Mouse (Mus musculus) T-cell, adult 2 months (primary cell): ENCODE measurements around the gene Ppbp.

Source experiments
- DNase-seq: peaks from one replicate; pipeline ENCODE4 v3.0.0; 2022; ENCODE audit warnings: low spot score

The Ppbp gene

GRCm38 (mm10) chr5:90768218-90768617 is at the start of gene Ppbp:
Ppbp (plus strand) TSS chr5:90768518.
- no peak for DNase-seq

DNA sequence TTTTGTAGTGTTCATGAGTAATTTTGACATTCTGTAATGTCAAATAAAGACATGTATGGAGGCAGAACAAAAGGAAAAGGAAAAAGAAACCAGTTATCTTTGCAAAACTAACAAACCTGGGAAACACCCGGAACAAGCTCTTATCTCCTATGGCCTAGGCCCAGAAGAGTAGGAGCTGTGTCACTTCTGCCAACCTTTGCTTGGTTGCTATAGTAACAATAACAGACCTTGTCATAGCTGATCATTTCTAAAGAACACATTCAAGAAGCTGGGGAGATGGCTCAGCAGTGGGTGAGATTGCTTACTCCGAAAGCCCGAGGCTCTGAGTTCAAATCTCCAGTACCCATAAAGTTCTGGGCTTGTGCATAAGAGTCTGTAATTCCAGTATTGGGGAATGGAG is 45.7 kb upstream of the Ppbp start:
- no peak for DNase-seq

- no peak for DNase-seq
These were observed 40.1 kb upstream of the Ppbp start for GRCm38 (mm10) chr5:90728254-90728653.

DNA sequence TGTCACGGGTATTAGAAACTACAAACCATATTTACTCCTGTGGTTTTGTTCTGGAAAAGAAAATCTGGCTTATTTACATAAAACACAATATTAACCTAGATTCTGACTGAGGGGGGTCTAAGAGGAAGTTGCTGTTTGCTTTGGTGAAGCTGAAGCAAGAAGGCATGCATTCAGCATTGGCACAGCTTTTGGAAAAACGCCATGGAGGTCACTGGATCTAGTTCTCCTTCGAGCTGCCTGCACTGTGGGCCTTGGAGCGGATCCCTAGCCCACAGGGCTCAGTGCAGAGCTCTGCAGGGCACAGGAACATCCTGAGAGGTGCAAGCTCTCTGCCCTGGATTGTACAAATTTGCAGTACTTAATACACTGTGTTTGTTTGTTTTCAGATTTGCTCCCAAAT is 36.8 kb upstream of the Ppbp start:
- DNase-seq = no peak

- peak; percentile 6 for DNase-seq
These were observed 26.3 kb upstream of the Ppbp start for GRCm38 (mm10) chr5:90742029-90742428.

DNA sequence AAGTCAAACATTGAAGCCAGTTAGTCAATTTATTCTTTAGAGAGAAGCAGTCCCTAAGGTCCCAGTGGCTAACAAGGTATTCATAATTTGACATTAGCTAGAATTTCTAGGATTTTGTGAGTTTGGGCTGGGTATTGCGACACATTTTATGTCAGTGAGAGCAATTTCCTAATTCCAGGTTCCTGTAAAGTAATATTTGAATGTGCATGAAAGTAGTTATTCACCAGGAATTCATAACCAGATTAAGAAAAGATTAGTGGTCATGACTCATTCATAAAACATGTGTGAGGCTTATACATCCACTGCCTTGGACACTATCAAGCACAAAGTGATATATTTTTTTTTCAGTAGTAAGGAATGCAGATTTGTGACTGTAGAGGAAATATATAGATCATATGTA is 14.4 kb upstream of the Ppbp start:
- DNase-seq = no peak

DNA sequence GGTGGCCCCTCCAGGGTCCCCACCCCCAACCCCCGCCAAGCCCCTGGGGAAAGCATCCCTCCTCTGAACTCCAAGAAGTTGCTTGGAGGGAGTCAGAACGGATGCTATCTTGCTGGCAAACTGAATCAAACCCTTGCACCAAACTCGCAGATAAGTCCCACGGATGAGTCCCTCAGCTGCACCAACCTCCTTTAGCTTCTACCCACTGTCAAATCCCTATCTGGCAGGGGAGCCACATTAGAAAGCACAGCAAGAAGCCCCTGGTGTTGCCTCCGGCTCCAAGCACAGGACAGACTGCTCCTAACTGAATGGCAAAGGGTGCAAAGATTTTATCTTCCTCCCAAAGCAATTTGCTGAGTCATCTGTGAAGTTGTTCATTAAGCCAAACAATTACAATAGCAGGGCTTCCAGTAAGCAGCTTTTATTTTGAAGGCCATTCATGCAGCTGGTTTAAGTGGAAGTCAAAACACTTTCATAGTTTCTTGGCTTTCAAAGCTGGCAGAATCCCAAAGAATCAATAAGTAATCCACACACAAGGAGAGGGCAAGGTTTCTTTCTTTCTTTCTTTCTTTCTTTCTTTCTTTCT is 10.2 kb upstream of the Ppbp start:
- DNase-seq = no peak

- DNase-seq = no peak
These were observed 8.9 kb upstream of the Ppbp start, which contains the start of gene Cxcl5 for GRCm38 (mm10) chr5:90759077-90760065. Cxcl5 (plus strand) TSS chr5:90759360.

- no peak for DNase-seq
These were observed 8.0 kb upstream of the Ppbp start for GRCm38 (mm10) chr5:90760303-90760702.

- no peak for DNase-seq
These were observed 7.5 kb upstream of the Ppbp start for GRCm38 (mm10) chr5:90760844-90761243.

GRCm38 (mm10) chr5:90761834-90762233 is 6.5 kb upstream of the Ppbp start:
- no peak for DNase-seq

DNA sequence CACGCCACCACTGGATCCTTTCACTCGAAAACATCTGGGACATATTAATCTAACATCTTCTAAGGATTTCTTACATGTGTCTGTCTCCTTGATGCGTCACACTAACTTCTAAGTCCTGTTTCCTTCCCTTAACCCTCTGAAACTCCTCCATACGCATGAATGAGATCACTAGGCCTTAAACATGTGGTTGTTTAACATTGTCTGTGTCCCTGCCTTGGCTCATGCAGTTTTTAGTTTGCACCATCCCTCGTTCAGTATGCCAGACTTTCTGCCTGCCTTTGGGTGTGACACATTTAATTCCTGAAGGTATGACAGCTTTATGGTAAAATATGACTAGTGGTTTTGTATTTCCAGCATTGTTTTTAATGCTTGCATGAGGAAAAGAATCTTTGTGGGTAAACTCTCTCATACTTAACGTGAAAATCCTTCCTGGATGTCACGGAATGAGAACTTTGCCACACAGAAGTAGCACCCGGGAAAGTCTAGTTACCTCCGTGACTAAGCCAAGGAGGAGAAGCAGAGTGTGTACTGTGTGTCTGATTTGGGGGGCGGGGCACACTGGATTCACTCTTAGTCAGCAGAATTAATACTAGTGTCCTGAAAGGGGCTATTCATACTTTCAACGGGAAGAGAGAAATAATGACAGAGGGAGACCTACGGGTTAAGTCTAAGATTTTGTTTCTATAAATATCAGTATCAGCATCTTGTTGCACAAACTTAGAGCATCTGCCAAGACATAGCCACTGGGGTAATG is 4.2 kb upstream of the Ppbp start:
- DNase-seq = no peak

- no peak for DNase-seq
These were observed 2.3 kb upstream of the Ppbp start for GRCm38 (mm10) chr5:90765821-90766606.

- DNase-seq = no peak
These were observed 3.1 kb downstream of the Ppbp start for GRCm38 (mm10) chr5:90771369-90771768.

DNA sequence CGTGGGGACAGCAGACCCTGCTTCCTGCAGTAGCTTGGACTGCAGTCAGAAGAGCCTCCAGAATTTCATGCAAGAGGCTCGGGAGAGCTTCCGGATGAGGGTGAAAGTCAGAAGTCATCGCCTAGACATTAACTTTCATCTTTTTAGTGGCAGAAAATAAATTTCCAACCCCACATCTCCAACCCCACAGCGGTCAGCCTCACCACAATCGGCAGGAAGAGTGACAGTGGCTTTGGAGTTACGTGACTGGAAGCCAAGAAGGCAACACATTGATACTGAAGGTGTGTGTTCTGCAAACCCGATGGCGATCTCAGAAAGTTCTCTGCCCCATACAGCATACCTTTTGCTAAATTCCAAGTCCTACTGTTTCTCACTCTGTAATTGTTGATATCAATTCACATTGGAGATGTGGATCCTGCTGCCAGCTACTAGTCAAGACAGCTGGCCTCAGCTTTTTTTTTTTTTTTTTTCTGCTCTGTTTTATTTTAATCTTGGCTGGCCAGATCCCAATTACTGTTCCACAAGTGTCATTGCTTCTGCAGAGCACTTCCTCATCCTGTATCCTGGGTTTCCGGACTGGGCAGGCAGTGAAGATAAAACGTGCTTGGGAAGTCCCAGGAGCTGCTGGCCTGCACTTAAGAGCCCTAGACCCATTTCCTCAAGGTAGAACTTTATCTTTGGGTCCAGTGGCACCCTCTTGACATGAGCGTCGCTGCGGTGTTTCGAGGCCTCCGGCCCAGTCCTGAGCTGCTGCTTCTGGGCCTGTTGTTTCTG is 3.7 kb downstream of the Ppbp start, which contains the start of gene Pf4:
Gene Pf4, plus strand, starts transcription at position 556 of the 774 bp plus-strand sequence.
- DNase-seq = no peak

- DNase-seq = no peak
These were observed 7.2 kb downstream of the Ppbp start for GRCm38 (mm10) chr5:90775562-90775961.

DNA sequence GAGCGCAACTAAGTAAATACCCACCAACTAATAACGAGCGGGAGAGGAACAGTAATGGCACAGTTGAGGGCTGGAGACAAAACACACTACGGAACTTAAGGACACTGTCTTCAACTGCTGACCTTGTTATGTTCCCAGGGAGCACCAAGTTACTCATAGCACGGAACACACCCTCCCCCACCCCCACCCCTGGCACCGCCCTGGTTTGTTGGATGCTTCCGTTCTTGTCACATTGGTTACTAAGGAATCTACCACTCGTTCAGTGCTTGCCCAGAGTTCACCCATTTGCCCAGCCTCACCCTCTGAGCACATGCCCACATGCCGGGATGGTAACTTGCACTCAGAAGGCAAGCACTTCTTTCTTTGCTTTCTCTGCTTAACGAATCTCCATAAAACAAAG is 9.3 kb downstream of the Ppbp start:
- no peak for DNase-seq

GRCm38 (mm10) chr5:90778856-90779255 is 10.5 kb downstream of the Ppbp start:
- DNase-seq = no peak

DNA sequence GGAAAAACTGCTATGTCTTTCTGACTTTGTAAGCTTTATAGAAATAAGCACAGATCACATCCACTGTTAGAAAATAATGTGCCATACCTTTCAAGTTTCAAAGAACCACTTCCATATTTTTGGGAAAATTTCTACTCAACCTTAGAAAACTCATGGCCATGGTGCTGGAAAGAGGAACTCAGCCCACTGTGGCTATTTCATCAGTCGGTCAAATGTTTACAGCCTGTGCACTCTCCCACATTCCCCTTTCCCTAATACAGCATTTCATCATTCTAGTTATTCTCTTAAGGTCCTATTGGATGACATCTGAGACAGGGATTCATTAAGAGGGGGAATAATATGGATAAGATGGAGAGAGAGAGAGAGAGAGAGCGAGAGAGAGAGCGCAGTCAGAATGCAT is 15.4 kb downstream of the Ppbp start:
- no peak for DNase-seq

GRCm38 (mm10) chr5:90785659-90786588 is 17.6 kb downstream of the Ppbp start, which contains the start of gene Cxcl3:
Cxcl3 (plus strand) TSS chr5:90786103.
- no peak for DNase-seq
